Mouse (Mus musculus): ENCODE measurements at regions not wholly inside any gene's neighbourhood (a gene's known extent, or its start where the extent isn't known, plus 50 kb on each side); places are given as distances from the start of the nearest gene placed in this dataset.

GRCm38 (mm10) chr10:37227889-37228288 lies 89.2 kb upstream of the Marcks start:
- TF ChIP-seq CTCF (IDR thresholded peaks at IDR 0.05; ENCODE audit: low read depth) (no peak), EP300 (IDR thresholded peaks at IDR 0.05; ENCODE audit: low read depth) (no peak)
